Mouse (Mus musculus) spleen, postnatal 14 days (tissue): ENCODE measurements around the gene Umad1.

ENCODE experiments used
- DNase-seq, 2 experiments: peaks; one replicate each; pipeline ENCODE4 v3.0.0; 2021 to 2022; ENCODE audit warnings: low spot score in 2 of 2

The Umad1 gene

GRCm38 (mm10) chr6:8506631-8507030 is 247.5 kb downstream of the Umad1 start:
- no peak for DNase-seq
